Mouse (Mus musculus): ENCODE measurements around the gene Lcmt1.

GRCm38 (mm10) chr7:123412143-123412542 lies 42.6 kb downstream of the Lcmt1 start:
- TF ChIP-seq TAL1 (IDR thresholded peaks at IDR 0.05; ENCODE audit: low read length) (no peak), GATA1 (IDR thresholded peaks at IDR 0.05; ENCODE audit: low read length) (no peak)

All from erythroblast, embryonic 14.5 days (primary cell).